Mouse (Mus musculus): ENCODE measurements around the gene Cul5. TPM values are rescaled to one million over a fixed set of nuclear protein-coding genes. Genes with fewer than 3 reads are reported as not detected.

Gene Cul5
- 42.6 and 44.2 TPM in 2 replicates for polyA plus RNA-seq (2015; fragmentation: Nextera tagmentation; extraction: Ambion mirVana)

DNA sequence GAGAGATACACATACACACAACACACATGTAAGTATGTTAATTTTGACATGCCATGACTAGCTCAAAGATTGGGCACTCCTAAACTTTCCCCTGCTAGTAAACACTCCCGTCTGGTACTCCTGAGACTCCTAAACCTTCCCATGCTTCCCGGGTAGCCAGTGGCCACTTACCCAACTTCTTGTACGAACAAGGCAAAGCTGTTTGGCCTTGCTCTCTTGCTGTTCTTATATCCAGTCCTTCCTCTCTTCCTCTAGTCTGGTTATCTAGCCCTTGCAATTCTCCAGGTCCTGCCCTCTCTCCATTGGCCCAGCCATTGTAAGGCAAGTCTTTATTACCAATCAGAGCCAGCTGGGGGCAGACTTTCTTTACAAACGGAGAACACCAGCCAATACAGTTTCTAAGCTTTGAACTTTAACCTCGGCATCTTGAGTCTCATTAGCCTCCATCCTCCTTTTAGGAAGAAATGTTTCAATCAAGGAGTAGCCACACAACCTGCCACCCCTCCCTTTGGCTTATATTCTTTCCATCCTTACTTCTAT lies at the start of gene Cul5:
TSS of gene Cul5 (minus strand) at position 335 of the 540 bp plus-strand sequence.
- Histone ChIP-seq H3K27ac (no peak within 1 kb of the TSS), H3K9ac (no peak within 1 kb of the TSS), H3K36me3 (ENCODE audit: poor library complexity, severe bottlenecking) (no peaks in the 10 kb centered on the region), H3K4me1 (peaks cover 16% of the 10 kb centered on the region), H3K9me3 (replicated peaks) (no peaks in the 10 kb centered on the region), H3K4me3 (no peak within 1 kb of the TSS), H3K4me2 (no peak within 1 kb of the TSS), H3K27me3 (no peaks in the 10 kb centered on the region)
- WGBS = 56% methylated on average over 5 of the region's 5 CpGs
- ATAC-seq = no peak

DNA sequence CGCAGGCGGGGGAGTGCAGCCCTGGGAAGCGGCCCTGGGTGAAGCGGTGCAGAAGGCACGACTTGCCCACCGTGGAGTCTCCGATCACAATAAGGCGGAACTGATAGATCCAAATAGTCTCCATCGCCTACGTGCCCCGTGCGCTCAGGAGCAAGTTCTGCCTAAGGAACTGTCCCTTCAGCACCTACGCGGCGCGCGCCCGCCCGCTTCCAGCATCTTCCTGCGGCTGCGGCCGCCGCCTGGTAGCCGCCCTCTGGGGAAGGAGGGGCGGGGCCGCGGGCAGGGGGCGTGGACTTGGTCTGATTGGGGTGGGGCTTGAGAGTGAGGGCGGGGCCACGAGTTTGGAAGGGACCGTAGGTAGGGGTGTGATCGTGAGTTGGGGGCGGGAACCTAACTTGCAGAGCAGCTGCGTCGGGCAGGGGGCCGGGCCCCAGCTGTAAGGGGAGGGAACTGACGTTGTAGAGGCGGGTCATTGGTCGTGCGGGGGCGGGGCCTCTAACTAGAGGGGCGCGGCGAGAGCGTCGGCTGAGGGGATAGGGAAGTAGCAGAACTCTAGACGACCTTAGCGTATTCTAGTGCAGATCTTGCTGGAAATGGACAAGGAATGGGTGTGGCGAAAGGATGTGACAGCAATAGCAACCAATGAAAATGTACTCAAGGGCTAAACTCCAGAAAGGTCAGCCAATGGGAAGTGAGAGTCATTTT lies 36.3 kb upstream of the Cul5 start, which contains the start of gene Rab39:
TSS of gene Rab39 (minus strand) at position 241 of the 705 bp plus-strand sequence.
- WGBS = under 1% methylated on average over 49 of the region's 49 CpGs
- H3K27ac ChIP-seq = no peak within 1 kb of the TSS

DNA sequence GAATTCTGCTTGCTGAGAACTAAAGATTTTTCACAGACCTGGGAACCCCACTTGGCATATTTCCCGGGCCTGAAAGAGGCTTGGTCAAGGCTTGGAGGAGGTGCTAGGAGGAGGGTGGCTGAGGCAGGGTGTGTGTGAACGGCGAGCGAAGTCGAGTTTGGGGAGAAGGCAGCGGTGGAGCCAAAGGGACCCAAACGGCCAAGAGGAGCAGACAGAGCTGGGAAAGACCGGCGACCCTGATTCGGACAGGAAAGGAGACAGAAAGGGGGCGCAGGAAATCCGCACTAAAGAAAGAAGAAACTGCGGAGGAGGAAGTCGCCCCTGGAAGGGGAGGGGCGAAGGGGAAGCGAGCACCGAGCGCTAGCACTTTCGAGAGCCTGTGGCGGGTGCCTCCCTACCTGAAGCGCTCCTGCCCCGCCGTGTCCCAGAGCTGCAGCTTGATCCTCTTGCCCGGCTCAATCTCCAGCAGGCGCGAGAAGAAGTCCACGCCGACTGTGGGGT lies 35.7 kb upstream of the Cul5 start:
- H3K36me3 ChIP-seq (ENCODE audit: poor library complexity, severe bottlenecking) = no peaks in the 10 kb centered on the region
- peaks cover 10% of the 10 kb centered on the region for H3K4me1 ChIP-seq
- H3K4me3 ChIP-seq = peak overlapping the region; percentile 65
- peak overlapping the region; percentile 73 for H3K9ac ChIP-seq
- H3K9me3 ChIP-seq (replicated peaks) = no peaks in the 10 kb centered on the region
- peak; percentile 65 for ATAC-seq
- H3K4me2 ChIP-seq = peak overlapping the region; percentile 76
- WGBS = under 1% methylated on average over 27 of the region's 28 CpGs
- no peaks in the 10 kb centered on the region for H3K27me3 ChIP-seq
- H3K27ac ChIP-seq = no peak overlapping the region

More for the DNA sequence above, 36.3 kb upstream of the Cul5 start, which contains the start of gene Rab39:
- Histone ChIP-seq H3K4me3 (peak within 1 kb of the TSS; percentile 65), H3K9ac (peak within 1 kb of the TSS; percentile 73), H3K9me3 (replicated peaks) (no peaks in the 10 kb centered on the region), H3K36me3 (ENCODE audit: poor library complexity, severe bottlenecking) (no peaks in the 10 kb centered on the region), H3K4me2 (peak within 1 kb of the TSS; percentile 76), H3K27me3 (no peaks in the 10 kb centered on the region), H3K4me1 (peaks cover 10% of the 10 kb centered on the region)
- peak; percentile 98 for ATAC-seq

DNA sequence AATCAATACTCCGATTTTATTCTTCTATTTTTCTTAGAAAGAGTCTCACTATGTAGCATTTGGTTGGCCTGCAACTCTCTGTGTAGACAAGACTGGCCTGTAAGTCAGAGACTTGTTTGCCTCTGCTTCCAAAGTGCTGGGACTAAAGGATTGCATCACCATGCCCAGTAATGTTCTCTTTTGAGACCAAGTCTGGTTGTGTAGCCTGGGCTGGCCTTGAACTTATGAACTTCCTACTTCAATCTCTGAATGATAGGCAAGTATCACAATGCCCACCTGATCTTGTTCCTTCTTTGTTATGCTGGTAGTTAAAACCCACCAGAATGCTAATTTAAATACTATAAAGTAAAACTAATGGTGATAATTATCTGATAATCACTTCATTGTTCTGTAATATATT lies 33.2 kb upstream of the Cul5 start:
- ATAC-seq = no peak
- H3K9me3 ChIP-seq (replicated peaks) = no peaks in the 10 kb centered on the region

DNA sequence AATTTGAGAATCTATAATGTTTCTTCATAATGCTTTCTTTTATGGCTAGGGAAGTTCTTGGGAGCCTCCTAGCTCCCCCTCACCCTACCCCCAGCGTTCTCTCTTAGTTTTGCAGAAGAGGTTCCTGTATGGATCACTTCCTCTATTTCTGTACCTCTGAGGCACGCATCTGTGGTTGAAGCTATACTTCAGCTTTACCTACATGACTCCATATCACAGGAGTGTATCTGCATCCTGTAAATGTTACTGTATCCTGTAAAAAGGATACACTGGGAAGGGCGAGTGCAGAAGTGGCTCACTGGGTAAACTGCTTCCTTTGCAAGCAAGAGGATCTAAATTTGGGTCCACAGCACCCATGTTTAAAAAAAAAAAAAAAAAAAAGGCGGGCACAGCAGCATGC lies 30.7 kb upstream of the Cul5 start:
- Histone ChIP-seq H3K36me3 (ENCODE audit: poor library complexity, severe bottlenecking) (no peaks in the 10 kb centered on the region), H3K4me2 (no peak overlapping the region), H3K4me1 (peaks cover 4% of the 10 kb centered on the region; the same call in 1 of the 2 replicates), H3K4me3 (no peak overlapping the region), H3K9ac (no peak overlapping the region), H3K9me3 (replicated peaks) (no peaks in the 10 kb centered on the region), H3K27me3 (no peaks in the 10 kb centered on the region), H3K27ac (no peak overlapping the region)
- ATAC-seq = no peak
- 82% methylated on average over 4 of the region's 4 CpGs for WGBS

More for the DNA sequence above, 33.2 kb upstream of the Cul5 start:
- Histone ChIP-seq H3K27me3 (no peaks in the 10 kb centered on the region), H3K36me3 (ENCODE audit: poor library complexity, severe bottlenecking) (no peaks in the 10 kb centered on the region), H3K9ac (no peak overlapping the region), H3K4me3 (no peak overlapping the region), H3K4me1 (peaks cover 10% of the 10 kb centered on the region), H3K4me2 (no peak overlapping the region), H3K27ac (no peak overlapping the region)
- WGBS = 93% methylated on average over 1 of the region's 1 CpGs

DNA sequence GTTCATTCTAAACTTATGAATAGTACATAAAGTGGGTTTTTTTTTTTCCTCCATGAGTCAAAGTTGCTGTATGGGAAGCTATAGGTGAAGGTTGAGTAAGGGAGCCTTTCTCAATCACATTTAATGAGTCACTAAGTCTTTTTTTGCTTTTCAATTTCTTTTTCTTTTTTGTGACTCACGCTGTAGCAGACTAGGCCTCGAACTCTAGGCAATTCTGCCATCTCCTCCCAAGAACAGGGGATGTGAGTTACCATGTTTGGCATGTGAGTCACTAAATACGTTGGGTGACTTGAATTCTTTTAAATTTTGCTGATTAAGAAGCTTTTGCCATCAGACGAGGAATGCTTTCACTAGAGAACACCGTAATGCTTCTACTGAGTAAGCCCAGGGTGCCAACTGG lies 26.0 kb upstream of the Cul5 start:
- H3K27ac ChIP-seq = no peak overlapping the region
- H3K4me1 ChIP-seq = no peaks in the 10 kb centered on the region; the same call in 1 of the 2 replicates
- no peak overlapping the region for H3K4me2 ChIP-seq
- no peaks in the 10 kb centered on the region for H3K9me3 ChIP-seq (replicated peaks)
- H3K27me3 ChIP-seq = no peaks in the 10 kb centered on the region
- 90% methylated on average over 5 of the region's 5 CpGs for WGBS
- no peak for ATAC-seq
- H3K36me3 ChIP-seq (ENCODE audit: poor library complexity, severe bottlenecking) = no peaks in the 10 kb centered on the region
- no peak overlapping the region for H3K9ac ChIP-seq
- no peak overlapping the region for H3K4me3 ChIP-seq

DNA sequence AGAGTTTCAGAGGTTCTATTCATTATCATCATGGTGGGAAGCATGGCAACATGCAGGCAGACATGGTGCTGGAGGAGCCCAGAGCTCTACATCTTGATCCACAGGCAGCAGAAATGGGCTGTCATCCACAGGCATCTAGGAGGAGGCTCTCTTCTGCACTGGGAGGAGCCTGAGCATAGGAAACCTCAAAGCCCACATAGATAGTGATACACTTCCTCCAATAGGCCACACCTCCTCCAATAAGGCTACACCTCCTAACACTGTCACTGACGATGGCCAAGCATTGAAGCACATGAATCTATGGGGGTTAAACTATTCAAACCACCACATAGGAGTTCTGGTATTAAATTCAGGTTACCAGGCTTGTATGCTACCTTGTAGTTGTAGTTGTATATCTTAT lies 23.9 kb upstream of the Cul5 start:
- Histone ChIP-seq H3K36me3 (ENCODE audit: poor library complexity, severe bottlenecking) (no peaks in the 10 kb centered on the region), H3K27me3 (no peaks in the 10 kb centered on the region), H3K4me1 (no peaks in the 10 kb centered on the region; the same call in 1 of the 2 replicates), H3K9ac (no peak overlapping the region), H3K4me2 (no peak overlapping the region), H3K27ac (no peak overlapping the region), H3K9me3 (replicated peaks) (no peaks in the 10 kb centered on the region), H3K4me3 (no peak overlapping the region)
- no peak for ATAC-seq
- WGBS = 85% methylated on average over 1 of the region's 1 CpGs

DNA sequence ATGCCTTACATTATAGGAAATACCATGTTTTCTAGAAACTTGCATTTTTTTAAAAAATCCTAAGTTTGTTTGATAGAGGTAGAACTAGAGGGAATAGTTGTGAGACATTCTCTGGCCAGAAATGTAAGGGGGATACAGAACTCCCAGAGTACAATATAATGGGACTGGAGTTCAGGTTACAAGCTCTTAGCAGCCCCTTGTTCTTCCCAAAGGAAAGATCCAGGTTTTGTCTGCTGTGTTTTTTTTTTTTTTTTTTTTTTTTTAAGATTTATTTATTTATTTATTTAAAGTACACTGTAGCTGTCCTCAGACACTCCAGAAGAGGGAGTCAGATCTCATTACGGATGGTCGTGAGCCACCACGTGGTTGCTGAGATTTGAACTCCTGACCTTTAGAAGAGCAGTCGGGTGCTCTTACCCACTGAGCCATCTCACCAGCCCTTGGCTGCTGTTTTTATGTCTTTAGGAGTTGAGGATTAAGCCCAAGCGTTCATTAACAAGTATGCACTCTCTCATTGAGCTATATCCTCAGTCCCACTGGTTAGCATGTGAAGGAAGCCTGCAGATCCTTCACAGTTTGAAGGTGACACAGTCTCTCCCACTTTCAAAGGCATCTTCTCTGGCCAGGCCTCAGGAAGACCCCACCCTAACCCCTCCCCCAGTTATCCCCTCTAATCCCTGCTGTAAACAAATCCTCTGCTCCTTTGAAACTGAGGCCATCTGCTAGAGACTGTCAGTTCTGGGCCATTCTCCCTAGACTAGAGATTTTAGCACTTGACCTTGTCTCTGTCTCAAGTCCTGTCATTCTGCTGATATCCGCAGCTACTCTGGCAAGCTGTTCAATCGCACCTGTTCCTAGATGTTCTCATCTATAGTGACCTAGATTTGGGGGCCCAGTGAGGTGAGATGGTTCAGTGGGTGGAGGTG lies 22.2 kb upstream of the Cul5 start:
- WGBS = 50% methylated on average over 7 of the region's 7 CpGs
- Histone ChIP-seq H3K36me3 (ENCODE audit: poor library complexity, severe bottlenecking) (no peaks in the 10 kb centered on the region), H3K27me3 (no peaks in the 10 kb centered on the region), H3K4me1 (no peaks in the 10 kb centered on the region; the same call in 1 of the 2 replicates), H3K4me2 (no peak overlapping the region), H3K27ac (no peak overlapping the region), H3K9me3 (replicated peaks) (no peaks in the 10 kb centered on the region), H3K4me3 (no peak overlapping the region), H3K9ac (no peak overlapping the region)
- no peak for ATAC-seq

DNA sequence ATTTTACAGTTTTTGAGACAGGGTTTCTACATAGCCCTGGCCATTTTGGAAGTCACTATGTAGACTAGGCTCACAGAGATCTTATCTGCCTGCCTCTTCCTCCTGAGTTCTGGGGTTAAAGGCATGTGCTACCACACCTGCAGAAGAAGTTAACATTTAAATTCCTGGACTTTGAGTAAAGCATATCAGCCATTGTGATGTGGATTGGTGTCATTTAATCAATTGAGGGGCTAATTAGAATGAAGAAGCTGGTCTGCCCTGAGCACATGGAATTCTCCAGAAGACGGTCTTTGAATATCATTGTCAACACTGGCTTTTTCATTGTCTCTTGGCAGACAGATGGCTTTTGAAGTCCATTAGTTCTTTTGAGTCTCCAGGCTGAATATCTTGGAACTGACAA lies 11.0 kb upstream of the Cul5 start:
- H3K4me1 ChIP-seq = no peaks in the 10 kb centered on the region
- no peak for ATAC-seq
- 83% methylated on average over 1 of the region's 1 CpGs for WGBS

DNA sequence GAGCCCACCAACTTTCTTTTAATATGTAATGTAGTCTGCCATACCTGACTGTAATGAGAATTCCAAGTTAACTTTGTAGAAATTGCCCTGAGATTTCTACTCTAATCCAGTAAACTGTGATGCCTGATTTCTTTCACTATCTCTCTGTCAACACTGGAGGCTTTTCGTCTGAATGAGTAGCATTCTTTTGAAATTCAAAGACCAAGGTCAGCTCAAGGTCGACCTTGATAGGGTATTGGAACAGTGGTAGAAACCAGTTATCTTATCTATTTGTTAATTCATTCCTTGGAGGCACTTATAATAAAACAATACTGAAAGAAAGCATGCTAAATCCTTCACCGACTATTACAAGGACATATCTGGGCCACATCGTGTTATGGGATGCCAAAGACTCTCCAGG lies 7.1 kb upstream of the Cul5 start:
- ATAC-seq = no peak
- Histone ChIP-seq H3K4me1 (no peaks in the 10 kb centered on the region), H3K4me2 (no peak overlapping the region), H3K36me3 (ENCODE audit: poor library complexity, severe bottlenecking) (no peaks in the 10 kb centered on the region), H3K27ac (no peak overlapping the region), H3K9ac (no peak overlapping the region), H3K27me3 (no peaks in the 10 kb centered on the region), H3K9me3 (replicated peaks) (peaks cover 6% of the 10 kb centered on the region), H3K4me3 (no peak overlapping the region)
- 72% methylated on average over 4 of the region's 4 CpGs for WGBS

More for the DNA sequence above, 11.0 kb upstream of the Cul5 start:
- Histone ChIP-seq H3K27me3 (no peaks in the 10 kb centered on the region), H3K27ac (no peak overlapping the region), H3K4me2 (no peak overlapping the region), H3K9ac (no peak overlapping the region), H3K4me3 (no peak overlapping the region), H3K36me3 (ENCODE audit: poor library complexity, severe bottlenecking) (no peaks in the 10 kb centered on the region), H3K9me3 (replicated peaks) (peaks cover 2% of the 10 kb centered on the region)

DNA sequence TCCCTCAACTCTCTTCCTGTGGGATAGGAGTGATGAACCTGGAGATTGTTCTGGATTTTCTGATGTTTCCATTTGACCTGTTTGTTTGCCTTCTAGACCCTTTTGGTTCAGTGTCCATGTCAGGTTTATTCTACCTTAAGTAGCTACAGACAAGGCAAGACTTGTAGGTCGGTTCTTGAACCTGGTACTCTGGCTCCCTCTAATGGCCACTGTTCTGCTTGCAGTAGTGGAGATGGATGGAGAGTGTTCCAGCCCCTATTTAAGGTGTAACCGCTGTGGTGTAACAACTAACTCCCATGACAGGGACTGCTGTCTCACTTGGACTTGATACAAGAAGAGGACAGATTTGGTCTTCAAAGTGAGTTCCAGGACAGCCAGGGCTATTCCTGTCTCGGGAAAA lies 3.8 kb upstream of the Cul5 start:
- 16% methylated on average over 3 of the region's 3 CpGs for WGBS
- Histone ChIP-seq H3K9ac (no peak overlapping the region), H3K4me2 (no peak overlapping the region), H3K27ac (no peak overlapping the region), H3K4me1 (no peaks in the 10 kb centered on the region), H3K9me3 (replicated peaks) (peaks cover 6% of the 10 kb centered on the region), H3K4me3 (no peak overlapping the region), H3K27me3 (no peaks in the 10 kb centered on the region), H3K36me3 (ENCODE audit: poor library complexity, severe bottlenecking) (no peaks in the 10 kb centered on the region)
- no peak for ATAC-seq
